Mouse (Mus musculus) naive thymus-derived CD4-positive, alpha-beta T cell, adult 2 months (primary cell): ENCODE data around the gene Evi2a.

ENCODE experiments used
- DNase-seq: peaks from one replicate; pipeline ENCODE4 v3.0.0-alpha.2; 2011; ENCODE audit warnings: low read depth

Gene Evi2a

GRCm38 (mm10) chr11:79530333-79530761, at the start of gene Evi2a, which contains the start of gene Evi2:
Gene Evi2a, minus strand, starts transcription at chr11:79530609.
Gene Evi2, minus strand, starts transcription at chr11:79530589.
- peak; percentile 85 for DNase-seq

GRCm38 (mm10) chr11:79577741-79578140, 47.3 kb upstream of the Evi2a start:
- DNase-seq, result peak; percentile 91

GRCm38 (mm10) chr11:79575383-79576073, 45.1 kb upstream of the Evi2a start:
- no peak for DNase-seq

- DNase-seq, result no peak
Observed at GRCm38 (mm10) chr11:79573836-79574235, 43.4 kb upstream of the Evi2a start.

GRCm38 (mm10) chr11:79570319-79570718, 39.9 kb upstream of the Evi2a start:
- DNase-seq, result no peak

- DNase-seq, result no peak
Observed at GRCm38 (mm10) chr11:79568197-79568911, 37.9 kb upstream of the Evi2a start.

- DNase-seq, result no peak
Observed at GRCm38 (mm10) chr11:79566947-79567346, 36.5 kb upstream of the Evi2a start.

- no peak for DNase-seq
Observed at GRCm38 (mm10) chr11:79563493-79563892, 33.1 kb upstream of the Evi2a start.

- DNase-seq, result no peak
Observed at GRCm38 (mm10) chr11:79560536-79560935, 30.1 kb upstream of the Evi2a start.

- DNase-seq, result peak; percentile 53
Observed at GRCm38 (mm10) chr11:79552622-79553021, 22.2 kb upstream of the Evi2a start.

GRCm38 (mm10) chr11:79536293-79536692, 5.9 kb upstream of the Evi2a start:
- no peak for DNase-seq

- no peak for DNase-seq
Observed at GRCm38 (mm10) chr11:79535554-79535953, 5.1 kb upstream of the Evi2a start.

GRCm38 (mm10) chr11:79533950-79534690, 3.7 kb upstream of the Evi2a start:
- DNase-seq, result no peak

GRCm38 (mm10) chr11:79533311-79533710, 2.9 kb upstream of the Evi2a start:
- DNase-seq, result no peak

- DNase-seq, result no peak
Observed at GRCm38 (mm10) chr11:79531485-79531884, 1.1 kb upstream of the Evi2a start.

GRCm38 (mm10) chr11:79530774-79531173, 365 bp upstream of the Evi2a start:
- DNase-seq, result peak; percentile 67

- peak; percentile 51 for DNase-seq
Observed at GRCm38 (mm10) chr11:79529736-79530135, 673 bp downstream of the Evi2a start.

GRCm38 (mm10) chr11:79529226-79529625, 1.2 kb downstream of the Evi2a start:
- DNase-seq, result no peak

GRCm38 (mm10) chr11:79528601-79529000, 1.8 kb downstream of the Evi2a start:
- peak; percentile 44 for DNase-seq

- DNase-seq, result peak; percentile 66
Observed at GRCm38 (mm10) chr11:79527739-79528384, 2.5 kb downstream of the Evi2a start.

- DNase-seq, result peak; percentile 57
Observed at GRCm38 (mm10) chr11:79527015-79527738, 3.2 kb downstream of the Evi2a start.
